Mouse (Mus musculus) urinary bladder, postnatal 4 days (tissue): ENCODE results near the gene Rhbdf1.
"Not testable (repeated sequence)": the region's sequence is repeated elsewhere in the genome, so short reads cannot be mapped to it uniquely, and the experiment has no call there.

Source experiments
- DNase-seq, 2 experiments: peaks; one replicate each; pipeline ENCODE4 v3.0.0; 2021 to 2022; ENCODE audit warnings: low spot score in 2 of 2

The Rhbdf1 gene

DNA sequence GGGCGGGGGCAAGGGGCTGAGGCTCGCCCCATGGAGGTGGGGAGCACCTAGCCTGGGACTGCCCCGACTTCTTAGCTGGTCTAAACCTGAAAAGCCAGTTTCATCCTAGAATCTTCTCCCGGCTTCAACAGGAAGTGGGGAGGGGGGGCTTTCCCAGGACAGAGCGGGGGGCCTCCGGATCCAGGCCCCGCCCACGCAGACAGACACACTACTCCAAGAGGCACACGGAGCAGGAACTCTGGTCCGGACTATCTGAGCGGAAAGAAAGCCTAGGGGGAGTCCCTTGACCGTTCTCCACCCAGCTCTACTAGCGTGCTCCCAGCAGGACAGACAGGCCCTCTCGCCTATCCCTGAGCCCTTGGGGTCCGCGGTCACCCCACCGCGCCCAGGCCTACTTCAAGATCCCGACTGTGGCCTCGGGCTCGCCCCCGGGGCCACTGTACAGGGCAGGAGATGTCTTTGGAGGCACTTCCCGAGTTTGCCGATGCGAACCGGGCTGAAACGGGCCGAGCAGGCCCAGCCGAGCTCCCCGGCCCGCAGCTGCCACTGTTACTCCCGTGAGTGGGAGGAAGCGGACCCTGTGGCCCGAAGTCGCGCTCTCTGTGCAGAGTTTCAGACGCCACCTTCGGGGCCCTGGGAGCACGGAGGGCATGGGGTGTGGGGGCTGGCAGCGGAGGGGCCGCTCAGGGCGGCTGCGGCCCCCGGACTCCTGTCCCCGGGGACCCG, 712 bp downstream of the Rhbdf1 start:
- DNase-seq, result peak in 1 of 2 experiments; percentile 72

GRCm38 (mm10) chr11:32220607-32221224, 1.4 kb downstream of the Rhbdf1 start:
- DNase-seq, result no peak

DNA sequence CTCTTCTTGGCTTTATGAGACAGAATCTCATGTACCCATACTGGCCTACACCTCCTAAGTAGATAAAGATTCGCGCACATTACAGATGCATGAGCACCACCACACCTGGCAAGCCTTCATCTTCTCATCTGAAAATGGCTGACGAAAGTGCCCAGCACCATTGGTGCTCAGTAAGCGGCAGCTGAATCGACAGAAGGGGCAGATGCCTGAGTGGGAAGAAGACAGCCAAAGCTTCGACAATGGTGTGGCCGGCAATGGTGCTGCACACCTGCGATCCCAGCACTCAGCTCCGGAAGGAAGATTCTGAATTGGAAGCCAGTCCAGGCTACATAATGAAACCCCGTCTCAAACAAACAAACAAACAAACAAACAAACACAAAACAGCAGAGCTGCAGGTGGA, 2.8 kb downstream of the Rhbdf1 start:
- no peak for DNase-seq

DNA sequence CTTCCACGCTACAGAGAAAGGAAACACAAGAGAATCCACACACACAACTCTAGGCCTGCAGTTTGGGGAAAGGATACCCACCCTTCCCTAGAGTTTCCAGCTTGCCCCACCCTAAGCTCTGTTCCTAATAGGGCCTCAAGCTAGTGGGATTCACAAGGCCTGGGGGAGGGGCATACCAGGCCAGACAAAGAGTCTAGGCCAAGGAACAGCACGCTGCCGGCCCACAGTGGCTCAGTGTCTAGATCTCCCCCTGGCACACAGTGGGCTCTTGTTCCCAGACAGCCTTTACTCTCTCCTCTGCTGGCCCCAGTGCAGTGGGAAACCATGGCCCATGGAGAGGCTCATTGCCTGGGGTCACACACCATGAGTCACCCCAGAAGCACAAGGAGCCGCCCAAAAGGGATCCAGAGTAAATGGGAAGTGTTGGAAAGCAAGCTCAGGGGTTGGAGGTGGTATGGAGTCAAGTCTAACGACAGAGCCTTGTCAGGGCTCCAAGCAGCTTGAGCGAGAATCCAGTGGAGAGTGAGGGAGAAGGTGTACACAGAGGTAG, 3.5 kb downstream of the Rhbdf1 start:
- DNase-seq, result no peak

- peak in 1 of 2 experiments; percentile 76 for DNase-seq
These were observed 5.2 kb downstream of the Rhbdf1 start for GRCm38 (mm10) chr11:32216851-32217250.

DNA sequence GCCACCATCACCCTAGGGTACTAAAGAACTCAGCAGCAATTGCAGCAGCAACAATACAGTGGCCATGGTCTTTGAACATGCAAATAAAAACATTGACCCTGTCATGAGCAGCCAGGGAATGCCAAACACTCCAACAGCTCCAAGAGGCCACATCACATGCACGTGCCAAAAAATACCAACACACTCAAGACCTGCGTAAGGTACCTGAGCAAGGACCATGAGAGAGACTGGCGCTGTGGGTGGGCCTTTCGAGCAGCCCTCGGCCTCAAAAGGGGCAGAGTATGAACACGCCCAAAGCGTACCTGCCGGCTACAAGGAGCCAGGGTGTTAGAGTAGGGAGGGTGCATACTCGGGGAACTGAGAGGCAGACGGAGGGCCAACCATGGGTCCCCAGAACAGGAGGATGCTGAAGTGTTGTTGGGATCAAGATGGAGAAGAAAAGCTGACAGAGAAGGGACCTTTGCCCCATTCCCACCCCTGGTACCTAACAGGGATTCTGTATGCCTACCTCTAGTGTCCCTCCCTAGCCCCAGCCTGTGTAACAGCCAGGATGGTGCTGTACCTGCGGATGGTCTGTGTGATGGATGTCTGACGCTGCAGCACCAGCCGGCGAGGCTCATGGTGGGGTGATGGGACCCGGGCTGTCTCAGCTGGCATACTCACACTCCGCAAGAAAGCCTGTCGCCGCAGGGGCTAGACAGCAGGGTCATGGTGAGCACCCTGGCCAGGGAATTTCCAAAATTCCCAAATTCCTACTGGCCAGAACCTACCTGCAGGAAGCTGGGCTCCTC, 6.5 kb downstream of the Rhbdf1 start:
- no peak for DNase-seq

DNA sequence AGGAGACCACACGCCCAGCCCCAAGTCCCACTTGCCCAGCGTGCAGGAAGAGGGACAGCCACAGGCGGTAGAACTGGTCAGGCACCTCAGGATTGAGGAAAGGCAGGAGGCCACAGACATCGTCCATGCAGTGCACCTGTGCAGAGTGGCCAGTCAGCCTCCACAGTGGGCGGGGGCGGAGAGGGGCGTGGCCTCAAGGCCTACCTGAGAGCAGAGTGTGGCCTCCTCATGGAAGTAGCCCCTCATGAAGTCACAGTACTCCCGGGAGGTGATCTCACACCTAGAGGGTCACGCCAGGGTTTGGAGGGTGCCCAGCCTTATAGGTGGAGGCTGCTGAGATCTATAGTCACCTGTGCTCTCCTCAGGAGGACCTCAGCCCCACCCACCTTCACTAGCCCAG, 11.5 kb downstream of the Rhbdf1 start:
- no peak for DNase-seq

DNA sequence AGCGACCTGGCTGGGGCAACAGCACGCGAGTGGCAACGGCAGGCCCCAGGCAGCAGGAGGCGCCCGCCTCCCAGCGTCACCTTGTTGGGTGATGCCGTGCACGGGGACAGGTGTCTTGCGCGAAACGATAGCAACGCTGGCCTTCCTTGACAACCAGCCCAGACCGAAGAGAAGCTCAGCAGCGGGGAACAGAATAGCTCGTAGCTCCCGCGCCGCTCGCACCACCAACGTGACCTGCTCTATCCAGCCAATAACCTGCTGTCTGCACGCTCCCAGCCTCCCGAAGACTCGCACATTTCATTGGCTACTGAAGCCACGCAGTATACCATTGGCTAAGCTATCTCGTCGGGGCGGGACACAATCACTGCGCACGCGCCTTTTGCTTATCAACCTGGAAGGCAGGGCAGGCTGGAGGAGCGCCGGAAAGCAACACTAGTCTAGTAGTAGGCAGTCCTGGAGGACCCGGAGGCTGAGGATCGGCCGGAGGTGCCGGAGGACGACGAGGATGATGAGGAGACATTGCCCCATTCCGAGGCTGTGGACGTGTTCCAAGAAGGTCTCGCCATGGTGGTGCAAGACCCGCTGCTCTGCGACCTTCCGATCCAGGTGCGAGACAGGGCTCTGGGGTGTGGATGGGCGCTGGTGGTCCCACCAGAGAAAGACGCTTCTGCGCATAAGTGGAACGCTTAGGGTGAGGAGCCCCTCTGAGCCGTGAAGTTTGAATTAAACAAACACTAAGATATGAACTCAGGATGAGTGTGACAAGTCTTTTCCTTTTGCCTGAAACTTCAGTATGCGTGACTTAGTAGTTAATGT, 16.8 kb downstream of the Rhbdf1 start, which contains the start of gene Snrnp25:
Gene Snrnp25 (plus strand): TSS at position 358 of the 816 bp plus-strand sequence.
- DNase-seq, result peak; percentile 92 to 95

- DNase-seq, result no peak
These were observed 20.0 kb downstream of the Rhbdf1 start for GRCm38 (mm10) chr11:32201922-32202685.

GRCm38 (mm10) chr11:32200992-32201391, 21.1 kb downstream of the Rhbdf1 start:
- not testable (repeated sequence) for DNase-seq

DNA sequence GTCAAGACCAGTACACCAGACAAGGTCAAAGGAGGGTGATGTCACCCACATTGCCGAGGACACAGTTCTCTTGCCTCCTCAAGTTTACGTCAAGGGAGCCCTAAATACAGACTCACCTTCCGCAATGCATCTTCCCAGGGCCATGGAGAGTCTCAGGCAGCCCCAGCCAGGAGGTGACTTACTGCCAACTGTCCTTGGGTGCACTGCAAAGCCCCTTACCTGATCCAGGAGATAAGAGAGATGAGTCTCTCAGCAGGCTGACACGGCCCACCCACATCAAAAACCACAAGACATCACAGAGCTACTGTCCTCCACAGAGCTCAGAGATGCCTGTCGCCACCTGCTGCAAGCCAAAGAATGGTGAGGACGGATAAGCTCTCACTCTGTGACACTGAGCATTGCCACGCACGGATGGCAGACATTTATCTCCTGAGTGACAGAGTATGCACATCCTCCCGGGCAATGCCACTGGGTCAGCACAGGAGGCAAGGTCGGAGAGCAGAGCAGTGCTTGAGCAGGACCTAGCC, 22.0 kb downstream of the Rhbdf1 start, which contains the start of gene Il9r:
Gene Il9r (minus strand): TSS at position 205 of the 527 bp plus-strand sequence.
- DNase-seq, result no peak

- DNase-seq, result no peak
These were observed 22.9 kb downstream of the Rhbdf1 start for GRCm38 (mm10) chr11:32199230-32199629.

GRCm38 (mm10) chr11:32198256-32198955, 23.7 kb downstream of the Rhbdf1 start:
- DNase-seq, result no peak

GRCm38 (mm10) chr11:32197766-32198165, 24.3 kb downstream of the Rhbdf1 start:
- DNase-seq, result no peak

GRCm38 (mm10) chr11:32196727-32197126, 25.4 kb downstream of the Rhbdf1 start:
- peak in 1 of 2 experiments; percentile 44 for DNase-seq

GRCm38 (mm10) chr11:32195867-32196540, 26.1 kb downstream of the Rhbdf1 start:
- peak in 1 of 2 experiments; percentile 38 for DNase-seq

- peak in 1 of 2 experiments; percentile 55 for DNase-seq
These were observed 27.5 kb downstream of the Rhbdf1 start for GRCm38 (mm10) chr11:32194626-32195025.

GRCm38 (mm10) chr11:32194086-32194485, 28.0 kb downstream of the Rhbdf1 start:
- DNase-seq, result peak in 1 of 2 experiments; percentile 59

DNA sequence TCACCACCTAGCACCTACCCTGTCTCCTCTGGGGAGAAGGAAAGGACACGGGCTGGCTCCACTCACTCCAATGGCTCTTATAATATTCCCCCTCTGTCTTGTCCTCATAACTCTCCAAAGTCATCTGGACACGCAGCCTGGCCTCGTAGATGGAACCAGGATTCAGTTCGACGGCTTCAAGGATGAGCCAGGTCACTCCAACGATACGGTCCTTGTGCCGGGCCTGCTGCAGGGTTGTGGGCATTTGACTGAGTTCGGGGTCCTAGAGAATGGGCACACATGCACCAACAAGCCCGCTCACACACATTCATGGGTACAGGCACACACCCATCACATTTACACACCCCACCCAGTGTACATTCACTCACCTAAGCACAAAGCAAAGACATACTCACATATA, 28.9 kb downstream of the Rhbdf1 start:
- DNase-seq, result peak in 1 of 2 experiments; percentile 5
